Mouse (Mus musculus): ENCODE measurements at regions not wholly inside any gene's neighbourhood (a gene's known extent, or its start where the extent isn't known, plus 50 kb on each side); places are given as distances from the start of the nearest gene placed in this dataset.

GRCm38 (mm10) chr1:129219098-129219497, 54.0 kb upstream of the Thsd7b start:
- DNase-seq (ENCODE audit: low spot score in 2 of 2): no peak

DNA sequence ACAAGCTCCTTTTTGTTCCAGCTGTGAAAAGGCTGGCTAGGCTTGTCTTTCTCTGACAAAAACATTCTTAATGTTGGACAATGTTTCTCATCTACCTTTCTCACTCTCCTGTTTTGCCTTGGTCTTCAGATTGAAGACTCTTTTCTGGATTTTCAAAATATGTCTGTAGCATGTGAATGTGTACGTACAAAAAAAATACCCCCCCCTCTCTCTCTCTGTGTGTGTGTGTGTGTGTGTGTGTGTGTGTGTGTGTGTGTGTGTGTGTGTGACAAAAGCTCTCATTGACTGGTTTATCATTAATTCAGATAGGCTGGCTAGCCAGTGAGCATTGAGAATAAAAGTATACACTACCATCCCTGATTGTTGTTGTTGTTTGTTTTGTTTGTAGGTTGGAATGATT, 64.3 kb upstream of the Thsd7b start:
- DNase-seq (ENCODE audit: low spot score in 2 of 2): no peak

- no peak for DNase-seq (ENCODE audit: low spot score in 2 of 2)
Observed at GRCm38 (mm10) chr1:129208406-129208805, 64.7 kb upstream of the Thsd7b start.

GRCm38 (mm10) chr1:129207674-129208073, 65.4 kb upstream of the Thsd7b start:
- DNase-seq (ENCODE audit: low spot score in 2 of 2): no peak

DNA sequence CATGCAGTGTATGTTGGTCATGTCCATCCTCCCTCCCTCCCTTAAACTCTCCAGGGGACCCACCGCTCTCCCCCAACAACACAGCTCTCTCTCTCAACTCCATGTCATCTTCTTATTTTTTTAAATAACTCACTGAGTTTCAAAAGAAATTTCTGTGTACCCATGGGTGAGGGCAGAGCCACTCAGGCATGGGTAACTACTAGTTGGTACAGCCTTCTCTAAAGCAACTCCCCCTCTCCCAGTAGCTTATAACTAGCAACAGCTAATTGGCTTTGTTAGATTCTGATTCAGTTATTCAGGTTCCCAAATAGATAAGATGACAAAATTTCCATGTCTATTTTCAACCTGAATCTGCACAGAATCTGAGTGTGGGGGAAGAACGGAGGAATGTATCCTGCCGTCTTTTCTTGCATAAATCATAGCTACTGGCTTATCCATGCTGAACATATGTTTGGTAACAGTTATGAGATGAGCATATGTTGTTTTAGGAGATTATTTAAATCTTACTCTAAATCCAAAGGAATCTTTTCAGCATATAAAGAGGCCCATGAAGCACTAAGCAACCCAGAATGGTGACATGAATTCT, 92.8 kb upstream of the Thsd7b start:
- no peak for DNase-seq (ENCODE audit: low spot score in 2 of 2)

GRCm38 (mm10) chr1:129169936-129170335, 103.2 kb upstream of the Thsd7b start:
- no peak for DNase-seq (ENCODE audit: low spot score in 2 of 2)

GRCm38 (mm10) chr1:129150643-129151042, 122.5 kb upstream of the Thsd7b start:
- no peak for DNase-seq (ENCODE audit: low spot score in 2 of 2)

DNA sequence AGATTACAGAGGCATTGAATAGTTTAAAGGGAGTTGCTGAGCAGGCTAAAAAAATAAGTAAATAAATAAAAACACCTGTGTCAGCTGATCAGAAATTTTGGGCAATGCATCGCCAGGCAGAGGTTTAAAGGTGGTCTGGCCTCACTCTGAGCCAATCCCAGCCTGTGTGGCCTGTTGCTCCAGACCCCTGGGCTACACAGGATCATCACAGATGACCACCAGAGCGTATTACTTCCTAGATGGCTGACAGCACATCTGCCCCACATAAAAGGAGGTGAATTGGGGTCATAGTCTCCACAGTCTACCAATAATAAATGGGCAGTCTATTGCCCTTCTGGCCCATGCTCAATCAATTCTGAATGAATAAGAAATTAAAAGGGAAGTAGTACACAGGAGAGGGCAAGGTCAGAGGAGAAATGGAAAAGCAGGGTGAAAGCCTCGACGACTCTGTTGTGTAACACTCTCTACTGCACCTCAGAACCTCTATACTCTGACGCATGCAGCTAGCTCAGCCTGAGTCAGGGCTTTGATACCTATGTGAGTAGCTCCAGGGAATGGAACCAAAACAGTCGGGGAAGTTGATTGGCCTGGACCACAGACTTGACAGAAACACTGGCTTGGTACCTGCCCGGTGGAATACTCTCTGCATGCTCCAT, 124.2 kb upstream of the Thsd7b start:
- DNase-seq (ENCODE audit: low spot score in 2 of 2): no peak

DNA sequence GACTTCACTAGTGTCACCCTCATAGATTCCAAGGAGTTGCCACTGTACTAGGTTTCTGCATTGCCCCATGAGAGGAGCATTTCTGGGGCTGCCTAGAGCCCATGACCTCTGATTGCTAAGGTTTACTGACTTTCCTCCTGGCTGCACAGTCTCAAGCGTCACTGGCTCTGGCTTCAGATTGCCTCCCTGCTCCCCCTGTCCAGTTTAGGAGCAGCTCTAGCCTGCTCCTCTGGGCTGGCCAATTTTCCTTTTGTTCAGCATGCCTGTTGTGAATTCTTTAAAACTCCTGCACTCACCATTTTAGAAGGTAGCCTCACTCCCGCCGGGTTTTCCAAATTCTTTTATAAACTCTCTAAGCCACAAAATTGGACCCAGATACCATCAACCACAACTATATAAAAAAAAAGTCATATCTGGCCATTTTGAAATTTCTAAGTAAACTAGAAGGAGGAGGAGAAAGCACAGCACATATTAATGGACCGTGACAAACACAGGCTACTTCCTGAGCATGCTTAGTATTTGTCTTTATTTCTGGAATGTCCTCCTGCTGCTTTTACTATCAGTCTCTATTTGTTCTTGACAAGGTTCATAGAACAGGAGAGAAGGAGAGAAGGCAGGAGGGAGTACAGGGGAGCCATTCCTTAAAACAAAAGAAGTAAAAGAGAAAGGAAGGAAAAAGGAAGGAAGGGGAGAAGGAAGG, 126.6 kb upstream of the Thsd7b start:
- no peak for DNase-seq (ENCODE audit: low spot score in 2 of 2)

DNA sequence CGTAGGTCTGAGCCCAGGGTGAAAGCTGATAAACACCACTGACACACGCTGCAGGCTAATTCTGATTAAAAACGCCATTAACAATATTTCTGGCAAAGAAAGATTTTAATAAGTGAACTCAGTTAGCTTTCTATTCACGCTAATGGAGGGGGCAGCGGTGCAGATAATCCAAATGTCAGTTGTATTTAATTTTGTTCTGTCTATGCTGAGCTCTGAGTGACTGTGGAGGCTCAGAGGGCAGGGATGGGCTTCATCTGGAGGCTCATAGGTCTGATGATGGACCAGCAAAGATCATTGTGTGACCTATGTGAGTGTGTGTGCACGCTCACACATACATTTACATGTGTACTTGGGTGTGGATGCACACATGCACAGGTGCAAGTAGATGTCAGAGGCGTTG, 134.3 kb upstream of the Thsd7b start:
- no peak for DNase-seq (ENCODE audit: low spot score in 2 of 2)

- no peak for DNase-seq (ENCODE audit: low spot score in 2 of 2)
Observed at GRCm38 (mm10) chr1:129106961-129107557, 166.0 kb upstream of the Thsd7b start.

GRCm38 (mm10) chr1:129100997-129101396, 172.1 kb upstream of the Thsd7b start:
- no peak for DNase-seq (ENCODE audit: low spot score in 2 of 2)

GRCm38 (mm10) chr1:129078274-129078673, 194.8 kb upstream of the Thsd7b start:
- DNase-seq (ENCODE audit: low spot score in 2 of 2): no peak

GRCm38 (mm10) chr1:129057182-129057581, 215.9 kb upstream of the Thsd7b start:
- DNase-seq (ENCODE audit: low spot score in 2 of 2): no peak

DNA sequence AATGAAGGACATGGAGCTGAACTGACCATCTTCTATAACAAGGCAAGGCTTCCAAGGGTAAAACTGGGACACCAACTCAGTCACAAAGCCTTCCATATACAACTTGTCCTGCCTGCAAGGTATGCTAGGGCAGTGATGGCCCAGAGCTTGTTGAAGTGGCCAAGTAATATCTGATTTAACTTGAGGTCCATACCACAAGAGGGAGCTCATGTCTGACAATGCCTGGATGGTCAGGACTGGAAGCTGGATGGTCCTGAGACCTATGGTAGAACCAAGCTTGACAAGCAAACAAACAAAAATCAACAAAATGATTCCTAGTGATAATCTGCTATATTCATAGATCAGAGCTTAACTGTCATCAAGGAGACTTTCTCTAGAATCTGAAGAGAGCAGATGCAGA, 217.8 kb upstream of the Thsd7b start:
- no peak for DNase-seq (ENCODE audit: low spot score in 2 of 2)

DNA sequence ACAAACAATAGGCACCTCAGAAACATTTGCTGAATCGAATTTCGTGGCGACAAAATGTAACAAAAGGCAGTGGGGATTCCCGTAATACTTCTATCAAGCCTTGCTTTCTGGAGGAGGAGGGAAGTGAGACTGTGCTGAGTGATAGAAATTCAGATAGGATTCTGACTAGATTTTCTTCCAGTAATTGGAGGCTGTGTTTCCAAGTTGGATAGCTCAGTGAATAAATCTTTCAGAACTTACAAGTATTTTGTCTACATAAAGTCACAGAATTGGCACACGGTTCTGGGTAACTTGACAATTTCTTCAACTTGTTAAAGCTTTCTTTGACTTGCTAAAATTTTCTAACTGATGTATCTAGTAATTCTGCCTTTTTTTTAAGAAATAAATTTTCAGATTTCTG, 239.4 kb upstream of the Thsd7b start:
- DNase-seq (ENCODE audit: low spot score in 2 of 2): no peak

GRCm38 (mm10) chr1:129005899-129006298, 267.2 kb upstream of the Thsd7b start:
- no peak for DNase-seq (ENCODE audit: low spot score in 2 of 2)

GRCm38 (mm10) chr1:129002286-129002685, 270.8 kb upstream of the Thsd7b start:
- no peak for DNase-seq (ENCODE audit: low spot score in 2 of 2)

DNA sequence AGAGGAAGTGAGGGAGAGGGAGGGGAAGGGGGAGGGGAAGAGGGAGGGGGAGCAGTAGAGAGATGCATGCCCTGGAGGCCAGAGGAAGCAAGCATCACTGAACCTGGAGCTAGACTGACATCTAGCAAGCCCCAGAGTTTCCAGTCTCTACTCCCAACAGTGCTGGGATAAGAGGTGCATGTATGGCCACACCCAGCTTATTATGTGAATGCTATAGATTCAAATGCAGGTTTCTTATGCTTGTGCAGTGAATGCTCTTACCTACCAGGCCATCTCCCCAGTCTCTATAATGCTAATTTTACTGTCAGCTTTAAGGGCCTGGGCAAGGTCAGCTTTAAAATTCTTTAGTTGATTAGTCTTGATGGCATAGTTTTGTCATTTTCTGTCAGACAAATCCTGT, 271.3 kb upstream of the Thsd7b start:
- DNase-seq (ENCODE audit: low spot score in 2 of 2): no peak

GRCm38 (mm10) chr1:128999741-129000517, 273.2 kb upstream of the Thsd7b start:
- no peak for DNase-seq (ENCODE audit: low spot score in 2 of 2)

- DNase-seq (ENCODE audit: low spot score in 2 of 2): no peak
Observed at GRCm38 (mm10) chr1:128994655-128995054, 278.4 kb upstream of the Thsd7b start.

GRCm38 (mm10) chr1:128983411-128983810, 289.7 kb upstream of the Thsd7b start:
- no peak for DNase-seq (ENCODE audit: low spot score in 2 of 2)
